Mouse (Mus musculus): ENCODE measurements around the gene Cdh3.

- TF ChIP-seq CTCF (IDR thresholded peaks at IDR 0.05; ENCODE audit: control insufficient read depth, insufficient read depth, low read length) (no peak), POLR2A (IDR thresholded peaks at IDR 0.05; ENCODE audit: borderline replicate concordance, control insufficient read depth, low read depth, low read length) (no peak)
Observed at GRCm38 (mm10) chr8:106545149-106545548, 34.5 kb downstream of the Cdh3 start.

All from bone marrow, adult 2 months (tissue).